17 mouse cellular contexts compared by ENCODE assay signal in genomic region chr1:180267151-180267550, GRCm38 (mm10).
"Had no signal": no experiment of that assay in that cellular context is flagged by ENCODE, and none has a peak within 500 bp of the region (broad histone marks: within the 10 kb centered on the region; RNA-seq: fewer than 3 reads in every experiment).

No protein-coding gene starts in this region.

- H3K9ac ChIP-seq: liver, embryonic 13.5 days; liver, embryonic 15.5 days; liver, postnatal 0 days; lung, embryonic 15.5 days; midbrain, embryonic 12.5 days; neural tube, embryonic 12.5 days; stomach, embryonic 15.5 days had no signal

- H3K9me3 ChIP-seq: liver, embryonic 13.5 days; liver, embryonic 15.5 days; lung, embryonic 15.5 days; midbrain, embryonic 12.5 days; neural tube, embryonic 12.5 days; stomach, embryonic 15.5 days had no signal

- DNase-seq: liver, embryonic 13.5 days; liver, postnatal 0 days; lung, adult 2 months; lung, postnatal 14 days; lung, postnatal 36 days; midbrain, embryonic 14.5 days; right cerebral cortex, postnatal 14 days; thymus, adult 2 months; thymus, postnatal 25 days; thymus, postnatal 4 days had no signal

- H3K27ac ChIP-seq: liver, embryonic 13.5 days; liver, embryonic 15.5 days; lung, embryonic 15.5 days; macrophage; midbrain, embryonic 12.5 days; neural tube, embryonic 12.5 days; stomach, embryonic 15.5 days; stomach, postnatal 0 days had no signal

- H3K4me3 ChIP-seq: liver, embryonic 13.5 days; liver, embryonic 15.5 days; lung, embryonic 15.5 days; midbrain, embryonic 12.5 days; neural tube, embryonic 12.5 days; stomach, embryonic 15.5 days had no signal

- H3K4me2 ChIP-seq: liver, embryonic 13.5 days; liver, embryonic 15.5 days; lung, embryonic 15.5 days; midbrain, embryonic 12.5 days; neural tube, embryonic 12.5 days; stomach, embryonic 15.5 days had no signal

- ATAC-seq: liver, postnatal 0 days had no signal

- H3K36me3 ChIP-seq: liver, embryonic 13.5 days; liver, embryonic 15.5 days; lung, embryonic 15.5 days; midbrain, embryonic 12.5 days; neural tube, embryonic 12.5 days; stomach, embryonic 15.5 days had no signal

- H3K27me3 ChIP-seq: lung, embryonic 15.5 days; stomach, embryonic 15.5 days had no signal

- H3K4me1 ChIP-seq: neural tube, embryonic 12.5 days had no signal
